Mouse (Mus musculus) liver, adult 2 months (tissue): ENCODE measurements around the gene Mogat2. TPM values are rescaled to one million over a fixed set of nuclear protein-coding genes. Genes with fewer than 3 reads are reported as not detected.
A peak's percentile ranks its signal among the peaks of the same experiment; 100 is the strongest.

Experiments used
- DNase-seq: peaks from one replicate; pipeline ENCODE4 v3.0.0-alpha.2; 2011; ENCODE audit warnings: low read depth, low spot score; ENCODE audit errors: extremely low read depth
- H3K27ac ChIP-seq: fragments of 200-500 bp; replicated peaks from 2 replicates; pipeline ENCODE4 v1.5.1; 2012; ENCODE audit warnings: low read depth, mild to moderate bottlenecking, control low read depth, inconsistent platforms, low read length; ENCODE audit not compliant: insufficient read depth
- H3K27me3 ChIP-seq: fragments of 200-500 bp; 2 replicates; pipeline ENCODE4 v1.6.1; 2012; ENCODE audit warnings: mild to moderate bottlenecking, moderate library complexity, low read length, inconsistent platforms; ENCODE audit not compliant: control insufficient read depth, insufficient read depth
- H3K36me3 ChIP-seq: fragments of 200-500 bp; 2 replicates; pipeline ENCODE4 v1.6.1; 2012; ENCODE audit warnings: low read length, inconsistent platforms; ENCODE audit not compliant: control insufficient read depth, insufficient read depth
- H3K4me1 ChIP-seq: fragments of 200-500 bp; 2 replicates; pipeline ENCODE4 v1.6.1; 2011; ENCODE audit warnings: low read length; ENCODE audit not compliant: control insufficient read depth, insufficient read depth
- H3K4me3 ChIP-seq: fragments of 200-500 bp; 2 replicates; pipeline ENCODE4 v1.5.1; 2011; ENCODE audit warnings: low read depth, mild to moderate bottlenecking, control low read depth, low read length, moderate library complexity; ENCODE audit not compliant: insufficient read depth
- H3K79me2 ChIP-seq: fragments of 200-500 bp; 2 replicates; pipeline ENCODE4 v1.6.1; 2012; ENCODE audit warnings: inconsistent platforms, mild to moderate bottlenecking, low read length, moderate library complexity; ENCODE audit not compliant: control insufficient read depth, insufficient read depth
- H3K9ac ChIP-seq: fragments of 200-500 bp; 2 replicates; pipeline ENCODE4 v1.6.1; 2012; ENCODE audit warnings: low read depth, mild to moderate bottlenecking, control low read depth, inconsistent platforms, low read length
- CTCF ChIP-seq: fragments of 200-500 bp; IDR thresholded peaks from 2 replicates; pipeline ENCODE4 v1.5.1; 2011; ENCODE audit warnings: low read depth, low read length, control low read depth
- POLR2A ChIP-seq: fragments of 200-500 bp; IDR thresholded peaks from 2 replicates; pipeline ENCODE4 v1.6.1; 2011; ENCODE audit warnings: low read length, control low read depth; ENCODE audit not compliant: insufficient read depth; ENCODE audit errors: extremely low read depth
- WGBS: fragments of 180-500 bp; shearing (Covaris S2); methylation state at CpG from one replicate; pipeline ENCODE4 v1.1.7; 2018; 5-methylcytosine and 5-hydroxymethylcytosine counted together
- polyA plus RNA-seq: library from polyadenylated mRNA; depleted of rRNA; stranded (reverse); fragments of >200 nt; gene quantifications from 2 replicates; pipeline ENCODE4 v1.2.3, GENCODE M21; 2012
- total RNA-seq: library from RNA; depleted of rRNA; stranded (reverse); fragments of >200 nt; gene quantifications from 2 replicates; pipeline ENCODE4 v1.2.3, GENCODE M21; 2014

The Mogat2 gene
- total and polyA plus RNA-seq, 2 experiments, result 0.22 to 0.74 TPM

- 59% methylated on average over 10 of the region's 10 CpGs for WGBS
- H3K36me3 ChIP-seq, result no peaks in the 10 kb centered on the region
Measured at GRCm38 (mm10) chr7:99214621-99215185, 23.7 kb downstream of the Mogat2 start.

GRCm38 (mm10) chr7:99213686-99214085 is 24.7 kb downstream of the Mogat2 start:
- H3K79me2 ChIP-seq, result no peaks in the 10 kb centered on the region
- no peak for TF ChIP-seq CTCF
- TF ChIP-seq POLR2A, result no peak
- no peak overlapping the region for H3K27ac ChIP-seq
- H3K4me3 ChIP-seq, result no peak overlapping the region
- DNase-seq, result no peak
- 90% methylated on average over 2 of the region's 2 CpGs for WGBS
- peaks cover 20% of the 10 kb centered on the region for H3K4me1 ChIP-seq
- no peaks in the 10 kb centered on the region for H3K36me3 ChIP-seq
- no peaks in the 10 kb centered on the region for H3K27me3 ChIP-seq
- no peak overlapping the region for H3K9ac ChIP-seq

More at GRCm38 (mm10) chr7:99214621-99215185, 23.7 kb downstream of the Mogat2 start:
- H3K9ac ChIP-seq, result no peak overlapping the region
- no peak overlapping the region for H3K4me3 ChIP-seq
- no peak for TF ChIP-seq POLR2A
- no peak for TF ChIP-seq CTCF
- peak; percentile 68 for DNase-seq
- H3K27me3 ChIP-seq, result no peaks in the 10 kb centered on the region
- H3K79me2 ChIP-seq, result no peaks in the 10 kb centered on the region
- peaks cover 22% of the 10 kb centered on the region for H3K4me1 ChIP-seq
- 0 out of 2 replicates have a peak overlapping the region, but pooled peaks have one; percentile 7 for H3K27ac ChIP-seq

- Histone ChIP-seq H3K36me3 (no peaks in the 10 kb centered on the region), H3K27ac (no peak overlapping the region), H3K9ac (no peak overlapping the region), H3K4me1 (peaks cover 15% of the 10 kb centered on the region), H3K27me3 (no peaks in the 10 kb centered on the region), H3K4me3 (no peak overlapping the region), H3K79me2 (no peaks in the 10 kb centered on the region)
- no peak for DNase-seq
- 88% methylated on average over 1 of the region's 1 CpGs for WGBS
- TF ChIP-seq POLR2A (no peak), CTCF (no peak)
Measured at GRCm38 (mm10) chr7:99213056-99213455, 25.4 kb downstream of the Mogat2 start.

DNA sequence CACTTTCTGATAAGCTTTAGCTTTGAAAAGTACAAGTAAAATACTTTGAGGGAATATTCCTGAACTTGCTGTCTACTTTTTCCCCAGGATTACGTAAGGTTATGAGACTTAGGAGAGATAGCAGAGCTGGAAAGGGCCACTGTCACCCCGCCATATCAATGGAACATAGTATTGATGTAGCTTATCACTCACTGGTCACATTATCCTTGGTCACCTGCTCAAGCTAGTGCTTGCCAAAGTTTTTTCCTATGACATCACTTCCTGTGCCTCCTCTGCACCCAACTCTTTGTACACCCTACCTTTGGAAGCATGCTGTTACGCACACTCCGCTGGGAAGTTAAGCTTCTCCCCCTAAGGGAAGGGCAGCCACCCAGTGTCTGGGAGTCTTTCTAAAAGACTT is 29.7 kb downstream of the Mogat2 start:
- H3K9ac ChIP-seq, result no peak overlapping the region
- H3K27ac ChIP-seq, result no peak overlapping the region
- H3K79me2 ChIP-seq, result no peaks in the 10 kb centered on the region
- peaks cover 12% of the 10 kb centered on the region for H3K4me1 ChIP-seq
- no peak for TF ChIP-seq POLR2A
- no peak for TF ChIP-seq CTCF
- H3K27me3 ChIP-seq, result no peaks in the 10 kb centered on the region
- no peaks in the 10 kb centered on the region for H3K36me3 ChIP-seq
- WGBS, result 40% methylated on average over 4 of the region's 4 CpGs
- no peak overlapping the region for H3K4me3 ChIP-seq
- DNase-seq, result peak; percentile 90

DNA sequence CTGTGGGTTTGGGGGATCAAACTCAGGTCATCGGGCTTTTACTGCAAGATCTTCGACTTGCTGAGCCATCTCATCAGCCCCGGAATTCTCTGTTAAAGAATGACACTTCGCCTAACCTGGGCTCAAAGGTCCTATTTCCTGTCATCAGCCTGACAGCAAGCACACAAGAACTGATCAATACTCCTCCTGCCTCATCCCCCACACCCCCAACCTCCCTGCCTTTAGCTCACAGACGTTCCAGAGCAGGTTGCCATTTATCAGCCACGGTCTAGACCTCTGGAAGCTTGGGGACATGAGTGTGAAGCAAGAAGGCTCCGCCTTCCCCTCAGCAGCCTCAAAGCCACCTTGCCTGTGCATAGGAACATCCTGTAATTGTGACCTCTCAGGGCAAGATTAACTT is 32.1 kb downstream of the Mogat2 start:
- peaks cover 18% of the 10 kb centered on the region for H3K4me1 ChIP-seq
- peak overlapping the region; percentile 4 for H3K27ac ChIP-seq
- H3K27me3 ChIP-seq, result no peaks in the 10 kb centered on the region
- no peaks in the 10 kb centered on the region for H3K79me2 ChIP-seq
- WGBS, result 19% methylated on average over 7 of the region's 7 CpGs
- H3K4me3 ChIP-seq, result no peak overlapping the region
- TF ChIP-seq POLR2A (no peak), CTCF (no peak)
- no peaks in the 10 kb centered on the region for H3K36me3 ChIP-seq
- DNase-seq, result peak; percentile 87
- no peak overlapping the region for H3K9ac ChIP-seq

- no peaks in the 10 kb centered on the region for H3K79me2 ChIP-seq
- H3K27me3 ChIP-seq, result no peaks in the 10 kb centered on the region
- H3K9ac ChIP-seq, result peak overlapping the region; percentile 29; the same call in 1 of the 2 replicates
- H3K27ac ChIP-seq, result peak overlapping the region; percentile 56
- peak; percentile 23; the same call in 1 of the 2 replicates for TF ChIP-seq CTCF
- no peak for TF ChIP-seq POLR2A
- H3K36me3 ChIP-seq, result no peaks in the 10 kb centered on the region
- H3K4me3 ChIP-seq, result no peak overlapping the region
- 43% methylated on average over 7 of the region's 7 CpGs for WGBS
- peaks cover 34% of the 10 kb centered on the region for H3K4me1 ChIP-seq
- peak; percentile 58 for DNase-seq
Measured at GRCm38 (mm10) chr7:99202163-99202562, 36.3 kb downstream of the Mogat2 start.
